In the genomic region with DNA sequence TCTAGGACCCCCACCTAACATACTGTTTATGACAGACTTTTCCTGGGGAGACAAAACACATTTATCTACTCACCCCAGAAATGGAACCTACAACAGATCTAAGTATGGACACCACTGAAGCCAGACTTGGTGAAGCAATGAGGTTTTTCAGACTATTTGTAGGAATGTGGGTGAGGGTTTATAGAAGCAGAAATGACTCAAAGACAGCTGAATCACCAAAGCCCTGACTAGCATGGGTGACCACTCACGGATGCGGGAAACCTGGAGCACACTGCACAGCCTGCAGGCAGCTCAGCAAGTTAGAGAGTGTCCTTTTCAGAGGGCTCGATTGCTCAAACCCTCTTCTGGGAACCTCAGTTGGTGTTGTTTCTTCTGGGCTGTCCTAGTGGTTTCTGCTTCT, we compare ENCODE assay signal across 23 mouse cellular contexts. TPM values are rescaled to one million over a fixed set of nuclear protein-coding genes. Genes with fewer than 3 reads are reported as not detected.
"Had no signal": no experiment of that assay in that cellular context is flagged by ENCODE, and none has a peak within 500 bp of the region (broad histone marks: within the 10 kb centered on the region; RNA-seq: fewer than 3 reads in every experiment).

No protein-coding gene starts in this region.

- DNase-seq: gastrocnemius, postnatal 10 days; gastrocnemius, postnatal 25 days; heart, adult 2 months; heart, postnatal 14 days; heart, postnatal 4 days; kidney, adult 18-20 months; kidney, adult 8-10 months; kidney, postnatal 10 days; kidney, postnatal 25 days; kidney, postnatal 4 days; liver; liver, embryonic 13.5 days had no signal

- H3K27ac ChIP-seq: heart, adult 2 months; heart, embryonic 13.5 days; heart, embryonic 15.5 days; hindbrain, embryonic 10.5 days; hindbrain, embryonic 12.5 days; hindbrain, embryonic 14.5 days; intestine, embryonic 15.5 days; layer of hippocampus, adult 2 months; left cerebral cortex, adult 2 months; limb, embryonic 10.5 days; limb, embryonic 12.5 days; liver, embryonic 13.5 days had no signal

- H3K4me3 ChIP-seq: heart, adult 2 months; heart, embryonic 13.5 days; heart, embryonic 15.5 days; hindbrain, embryonic 10.5 days; hindbrain, embryonic 12.5 days; intestine, embryonic 15.5 days; layer of hippocampus, adult 2 months; left cerebral cortex, adult 2 months; limb, embryonic 10.5 days; limb, embryonic 12.5 days; liver, embryonic 13.5 days had no signal

RNA-seq across cellular contexts. Expression of gene Ptprt, which starts 36.2 kb away (rescaled TPM):
- total RNA-seq: granulocyte monocyte progenitor cell, adult 5-6 weeks had no signal
